Mouse (Mus musculus) testis, adult 2 months (tissue): ENCODE measurements around the gene Hoxb6. TPM values are rescaled to one million over a fixed set of nuclear protein-coding genes. Genes with fewer than 3 reads are reported as not detected.

Experiments
- H3K27ac ChIP-seq: fragments of 200-500 bp; 2 replicates; pipeline ENCODE4 v1.5.1; 2012; ENCODE audit warnings: low read depth, low read length; ENCODE audit not compliant: control insufficient read depth, insufficient read depth
- H3K27me3 ChIP-seq: fragments of 200-500 bp; 2 replicates; pipeline ENCODE4 v1.6.1; 2012; ENCODE audit warnings: mild to moderate bottlenecking, low read length, moderate library complexity; ENCODE audit not compliant: control insufficient read depth, insufficient read depth
- H3K36me3 ChIP-seq: fragments of 200-500 bp; 2 replicates; pipeline ENCODE4 v1.6.1; 2012; ENCODE audit warnings: mild to moderate bottlenecking, low read length; ENCODE audit not compliant: control insufficient read depth, insufficient read depth
- H3K4me1 ChIP-seq: fragments of 200-500 bp; 2 replicates; pipeline ENCODE4 v1.6.1; 2012; ENCODE audit warnings: low read length; ENCODE audit not compliant: control insufficient read depth, insufficient read depth
- H3K4me3 ChIP-seq: fragments of 200-500 bp; 2 replicates; pipeline ENCODE4 v1.5.1; 2012; ENCODE audit warnings: low read depth, mild to moderate bottlenecking, low read length, moderate library complexity, mixed read lengths; ENCODE audit not compliant: control insufficient read depth
- CTCF ChIP-seq: fragments of 200-500 bp; IDR thresholded peaks from 2 replicates; pipeline ENCODE4 v1.5.1; 2012; ENCODE audit warnings: low read depth, mild to moderate bottlenecking, inconsistent platforms, low read length, moderate library complexity; ENCODE audit not compliant: control insufficient read depth, insufficient read depth, insufficient replicate concordance
- POLR2A ChIP-seq: fragments of 200-500 bp; IDR thresholded peaks from 2 replicates; pipeline ENCODE4 v1.6.1; 2012; ENCODE audit warnings: low read depth, mild to moderate bottlenecking, inconsistent platforms, low read length, moderate library complexity; ENCODE audit not compliant: control insufficient read depth
- polyA plus RNA-seq: library from polyadenylated mRNA; depleted of rRNA; stranded (reverse); fragments of >200 nt; gene quantifications from 2 replicates; pipeline ENCODE4 v1.2.3, GENCODE M21; 2012; rRNA removed

Hoxb6 gene
- polyA plus RNA-seq, 1 experiment = 0.15 TPM

DNA sequence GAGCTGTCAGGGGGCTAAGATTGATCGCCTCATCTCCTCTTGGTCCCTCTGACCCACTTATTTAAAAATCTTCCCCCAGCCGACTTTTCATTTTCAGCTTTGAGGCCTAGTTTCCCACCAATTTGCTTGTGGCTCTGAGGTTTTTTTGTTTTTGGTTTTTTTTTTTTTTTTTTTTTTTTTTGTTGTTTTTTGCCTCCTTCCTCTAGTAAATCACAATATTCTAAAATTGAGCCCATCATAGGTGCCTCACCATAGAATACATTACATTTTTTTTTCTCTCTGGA is 58.0 kb downstream of the Hoxb6 start, which contains the start of gene Hoxb2:
Gene Hoxb2, plus strand, starts transcription at position 185 of the 284 bp plus-strand sequence.
- Histone ChIP-seq H3K36me3 (no peaks in the 10 kb centered on the region), H3K4me1 (peaks cover 12% of the 10 kb centered on the region), H3K27ac (no peak within 1 kb of the TSS), H3K4me3 (no peak within 1 kb of the TSS), H3K27me3 (peaks cover 7% of the 10 kb centered on the region)
- TF ChIP-seq CTCF = no peak
- no peak for TF ChIP-seq POLR2A

DNA sequence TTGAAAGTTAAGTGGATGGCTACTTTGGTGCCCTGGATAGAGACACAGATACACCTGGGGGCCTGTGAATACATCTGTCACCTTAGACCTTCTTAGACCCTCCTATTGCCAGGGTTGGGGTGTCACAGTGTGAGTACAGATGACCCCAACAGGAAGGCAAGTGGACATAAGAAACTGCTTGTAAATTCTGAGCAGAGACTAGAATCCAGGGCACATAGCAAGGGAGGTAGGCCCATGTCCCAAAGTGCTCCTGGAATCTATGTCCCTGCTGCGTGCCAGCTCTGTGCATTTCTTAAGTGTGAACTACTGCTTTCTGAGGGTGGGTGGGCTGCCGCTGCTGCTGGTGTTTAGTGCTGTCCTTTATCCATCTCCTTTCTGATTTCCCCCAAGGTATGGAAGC is 58.5 kb downstream of the Hoxb6 start:
- Histone ChIP-seq H3K27me3 (peaks cover 7% of the 10 kb centered on the region), H3K4me3 (no peak overlapping the region), H3K4me1 (peaks cover 9% of the 10 kb centered on the region), H3K36me3 (no peaks in the 10 kb centered on the region), H3K27ac (no peak overlapping the region)
- TF ChIP-seq POLR2A (no peak), CTCF (no peak)

Other genes with a start within 250 kb of the Hoxb6 start
- gene Ube2z, start 227.1 kb upstream of the Hoxb6 start, polyA plus RNA-seq = 19.1 and 21.2 TPM in 2 replicates
- 234 and 248 TPM in 2 replicates for gene Atp5g1, start 216.8 kb upstream of the Hoxb6 start, polyA plus RNA-seq
- 0.08 and 0.15 TPM in 2 replicates for gene Calcoco2, start 180.5 kb upstream of the Hoxb6 start, polyA plus RNA-seq
- 90.4 and 94.5 TPM in 2 replicates for gene Ttll6, start 158.7 kb upstream of the Hoxb6 start, polyA plus RNA-seq
- gene Hoxb13, start 98.2 kb upstream of the Hoxb6 start, polyA plus RNA-seq = 0.04 TPM in 2 replicates
- gene Hoxb9, start 21.0 kb upstream of the Hoxb6 start, polyA plus RNA-seq = 0.36 and 1.0 TPM in 2 replicates
- 0.11 and 6.9 TPM in 2 replicates for gene Hoxb8, start 10.6 kb upstream of the Hoxb6 start, polyA plus RNA-seq
- 1.6 TPM in 1 of 2 replicates, not detected in the other for gene Hoxb7, start 5.9 kb upstream of the Hoxb6 start, polyA plus RNA-seq
- gene Hoxb5, start 10.9 kb downstream of the Hoxb6 start, polyA plus RNA-seq = 0.14 and 0.67 TPM in 2 replicates
- 0.07 and 1.3 TPM in 2 replicates for gene Hoxb4, start 25.8 kb downstream of the Hoxb6 start, polyA plus RNA-seq
- 5.6 and 6.7 TPM in 2 replicates for gene Hoxb3, start 30.9 kb downstream of the Hoxb6 start, polyA plus RNA-seq
- 0.20 and 1.2 TPM in 2 replicates for gene Hoxb2, start 58.0 kb downstream of the Hoxb6 start, polyA plus RNA-seq
- not detected in 2 replicates for gene Hoxb1, start 73.3 kb downstream of the Hoxb6 start, polyA plus RNA-seq
- gene Skap1, start 172.1 kb downstream of the Hoxb6 start, polyA plus RNA-seq = 1.5 and 2.3 TPM in 2 replicates